Mouse (Mus musculus): ENCODE results near the gene Bpifb3. TPM values are rescaled to one million over a fixed set of nuclear protein-coding genes. Genes with fewer than 3 reads are reported as not detected.

Gene Bpifb3
- total RNA-seq, 2 experiments from 2014 or later: not detected

Other genes with a start within 250 kb of the Bpifb3 start
- not detected for gene Dnmt3c, start 221.6 kb upstream of the Bpifb3 start, total RNA-seq (2021)
- 10 to 100 TPM; 34.7 to 35.9 TPM for gene Mapre1, start 177.0 kb upstream of the Bpifb3 start, total RNA-seq (2021)
- not detected for gene Efcab8, start 138.3 kb upstream of the Bpifb3 start, total RNA-seq (2021)
- not detected for gene Sun5, start 47.1 kb upstream of the Bpifb3 start, total RNA-seq (2021)
- gene Bpifb2, start 43.2 kb upstream of the Bpifb3 start, total RNA-seq (2021): not detected
- gene Bpifb6, start 17.8 kb upstream of the Bpifb3 start, total RNA-seq (2021): not detected
- gene Bpifb4, start 20.0 kb downstream of the Bpifb3 start, total RNA-seq (2021): not detected
- not detected for gene Bpifa6, start 56.7 kb downstream of the Bpifb3 start, total RNA-seq (2021)
- not detected for gene Bpifa2, start 90.0 kb downstream of the Bpifb3 start, total RNA-seq (2021)
- gene Bpifa3, start 212.1 kb downstream of the Bpifb3 start, total RNA-seq (2021): not detected
- not detected for gene Bpifa1, start 224.7 kb downstream of the Bpifb3 start, total RNA-seq (2021)
- not detected for gene Bpifa5, start 244.4 kb downstream of the Bpifb3 start, total RNA-seq (2021)

Data from gastrocnemius, postnatal 36 days (tissue).